ENCODE assay signal across 9 mouse cellular contexts in genomic region chr3:132087011-132087486, GRCm38 (mm10). TPM values are rescaled to one million over a fixed set of nuclear protein-coding genes. Genes with fewer than 3 reads are reported as not detected.
DNase-seq lines count a peak whose midpoint lies in the region; ATAC-seq and TF ChIP-seq lines count a peak whose summit lies in the region.
"Had no signal": no experiment of that assay in that cellular context is flagged by ENCODE, and none has a peak within 500 bp of the region (broad histone marks: within the 10 kb centered on the region; RNA-seq: fewer than 3 reads in every experiment).

No protein-coding gene starts in this region.

- H3K36me3 ChIP-seq in embryonic facial prominence, embryonic 12.5 days: no peaks in the 10 kb centered on the region

- TF ChIP-seq CTCF in cerebellum, adult 2 months (IDR thresholded peaks at IDR 0.05; ENCODE audit: borderline replicate concordance, insufficient read depth, low read depth, low read length): no peak

- no peak overlapping the region for H3K27ac ChIP-seq in cerebellum, adult 2 months (ENCODE audit: insufficient read depth, low read length)
- H3K27ac ChIP-seq in embryonic facial prominence, embryonic 12.5 days: peak overlapping the region; percentile 75
- H3K27ac ChIP-seq: heart, adult 2 months had no signal

- peak overlapping the region; percentile 56 for H3K9ac ChIP-seq in embryonic facial prominence, embryonic 12.5 days

- peak; percentile 74 to 75 for DNase-seq in cerebellum, postnatal 14 days
- DNase-seq in cerebellum, adult 2 months: no peak
- peak; percentile 10 for DNase-seq in heart, postnatal 4 days
- DNase-seq in layer of hippocampus, postnatal 14 days (ENCODE audit: low spot score in 2 of 2): peak; percentile 39 to 40
- peak; percentile 42 for DNase-seq in right cerebral cortex, postnatal 4 days

- no peaks in the 10 kb centered on the region for H3K9me3 ChIP-seq in embryonic facial prominence, embryonic 12.5 days

- H3K4me2 ChIP-seq in embryonic facial prominence, embryonic 12.5 days (replicated peaks): peak overlapping the region; percentile 77

- no peaks in the 10 kb centered on the region for H3K27me3 ChIP-seq in cerebellum, adult 2 months (ENCODE audit: control insufficient read depth, insufficient read depth, low read length)
- 0 out of 2 replicates have a peak, but pooled peaks cover 8% of the 10 kb centered on the region for H3K27me3 ChIP-seq in embryonic facial prominence, embryonic 12.5 days

- peak; percentile 70 for ATAC-seq in embryonic facial prominence, embryonic 12.5 days (ENCODE audit: insufficient number of reproducible peaks, insufficient read depth, low FRiP score, low TSS enrichment)
- ATAC-seq in megakaryocyte, adult 5-6 weeks (ENCODE audit: poor library complexity, severe bottlenecking): peak; percentile 47
- ATAC-seq in erythroid progenitor cell, adult 5-6 weeks (replicated peaks; ENCODE audit: low FRiP score, poor library complexity, severe bottlenecking): no peak

- WGBS in cerebellum, adult 2 months: under 1% methylated on average over 21 of the region's 21 CpGs
- under 1% methylated on average over 21 of the region's 21 CpGs for WGBS in embryonic facial prominence, embryonic 12.5 days

- H3K4me1 ChIP-seq in cerebellum, adult 2 months (ENCODE audit: control insufficient read depth, insufficient read depth, low read length): peaks cover 3% of the 10 kb centered on the region; the same call in 1 of the 2 replicates
- peaks cover 9% of the 10 kb centered on the region for H3K4me1 ChIP-seq in embryonic facial prominence, embryonic 12.5 days

- H3K4me3 ChIP-seq in cerebellum, adult 2 months (replicated peaks; ENCODE audit: insufficient read depth, low read depth, low read length): no peak overlapping the region
- peak overlapping the region; percentile 46 for H3K4me3 ChIP-seq in embryonic facial prominence, embryonic 12.5 days
- H3K4me3 ChIP-seq: heart, adult 2 months had no signal

- no peak for TF ChIP-seq POLR2A in cerebellum, adult 2 months (IDR thresholded peaks at IDR 0.05; ENCODE audit: borderline replicate concordance, insufficient read depth, low read length)

RNA-seq across cellular contexts. Expression of gene Dkk2, which starts 2.0 kb away (rescaled TPM):
- polyA plus RNA-seq in cerebellum, adult 2 months (2012; rRNA removed): 0.10 and 0.21 TPM in 2 replicates
- polyA plus RNA-seq in embryonic facial prominence, embryonic 12.5 days (2016; fragmentation: Nextera tagmentation; extraction: Ambion mirVana): 28.4 and 36.0 TPM in 2 replicates
- under 1 TPM; 0.45 to 0.81 TPM for total RNA-seq in heart, postnatal 4 days (2021)
- under 1 TPM; 0.43 to 0.51 TPM for total RNA-seq in layer of hippocampus, postnatal 14 days (2021)
- not detected in 2 replicates for total RNA-seq in megakaryocyte, adult 5-6 weeks (2015)
- total RNA-seq in megakaryocyte, adult 5-6 weeks (2017): not detected in 2 replicates
- not detected in 2 replicates for total RNA-seq in erythroid progenitor cell, adult 5-6 weeks (2015; ENCODE audit: low replicate concordance)
- not detected in 2 replicates for total RNA-seq in erythroid progenitor cell, adult 5-6 weeks (2017; ENCODE audit: low replicate concordance)

Comparison
In these comparisons a context has a peak if more than half of its experiments do, and no peak if none do; other contexts are left out.
1. DNase-seq: peak in cerebellum, postnatal 14 days (2 of 2), heart, postnatal 4 days (single experiment), layer of hippocampus, postnatal 14 days (2 of 2) and right cerebral cortex, postnatal 4 days (single experiment); none in cerebellum, adult 2 months (0 of 2).